Mouse (Mus musculus) G1E-ER4 (cell line): ENCODE measurements around the gene Cd96. TPM values are rescaled to one million over a fixed set of nuclear protein-coding genes. Genes with fewer than 3 reads are reported as not detected.

ENCODE experiments used
- GATA1 ChIP-seq: IDR thresholded peaks from one replicate; pipeline ENCODE4 v1.8.0; 2012; ENCODE audit warnings: low read length, inconsistent platforms
- polyA plus RNA-seq: library from polyadenylated mRNA; stranded (reverse); fragments of >175 nt; gene quantifications from 2 replicates; pipeline ENCODE4 v1.2.3, GENCODE M21; 2012

Cd96 gene
- polyA plus RNA-seq, 1 experiment = not detected

DNA sequence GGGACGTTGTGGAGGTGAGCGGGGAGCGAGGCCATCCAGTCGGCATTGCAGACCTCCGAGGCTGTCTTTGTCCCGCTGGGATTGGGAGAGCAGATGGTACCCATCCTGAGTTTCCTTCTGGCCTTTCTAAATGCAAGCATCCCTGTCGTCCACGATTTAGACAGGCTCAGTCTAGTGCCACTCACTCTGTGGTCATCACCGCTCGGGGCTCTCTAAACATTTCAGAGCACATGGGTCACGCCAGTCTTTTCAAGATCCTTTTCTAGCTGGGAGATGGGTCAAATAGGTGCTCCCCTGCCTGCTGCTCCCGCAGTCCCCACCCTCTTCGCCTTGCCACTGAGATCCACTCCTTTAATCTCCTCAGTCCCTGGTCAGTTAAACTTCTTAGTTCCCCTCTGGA lies 110.3 kb downstream of the Cd96 start:
- TF ChIP-seq GATA1 = no peak

DNA sequence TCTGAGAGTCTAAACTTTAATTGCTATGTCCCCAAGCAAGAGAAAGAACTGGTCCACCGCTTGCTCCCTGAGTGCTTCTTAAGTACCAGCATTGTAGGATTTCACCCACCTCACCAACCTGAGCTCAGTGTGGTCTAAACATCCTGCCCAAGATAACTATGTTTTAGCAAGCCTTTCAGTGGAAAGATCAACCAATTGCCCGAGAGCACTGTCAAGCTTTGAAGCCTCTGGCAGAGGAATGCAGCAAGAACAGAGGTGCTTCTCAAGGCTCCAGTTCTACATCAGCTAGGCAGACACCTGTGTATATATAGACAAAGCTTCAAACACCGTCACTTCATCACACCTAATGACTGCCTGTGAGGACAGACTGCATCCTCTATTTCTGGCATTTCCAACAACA lies 111.3 kb downstream of the Cd96 start:
- no peak for TF ChIP-seq GATA1

DNA sequence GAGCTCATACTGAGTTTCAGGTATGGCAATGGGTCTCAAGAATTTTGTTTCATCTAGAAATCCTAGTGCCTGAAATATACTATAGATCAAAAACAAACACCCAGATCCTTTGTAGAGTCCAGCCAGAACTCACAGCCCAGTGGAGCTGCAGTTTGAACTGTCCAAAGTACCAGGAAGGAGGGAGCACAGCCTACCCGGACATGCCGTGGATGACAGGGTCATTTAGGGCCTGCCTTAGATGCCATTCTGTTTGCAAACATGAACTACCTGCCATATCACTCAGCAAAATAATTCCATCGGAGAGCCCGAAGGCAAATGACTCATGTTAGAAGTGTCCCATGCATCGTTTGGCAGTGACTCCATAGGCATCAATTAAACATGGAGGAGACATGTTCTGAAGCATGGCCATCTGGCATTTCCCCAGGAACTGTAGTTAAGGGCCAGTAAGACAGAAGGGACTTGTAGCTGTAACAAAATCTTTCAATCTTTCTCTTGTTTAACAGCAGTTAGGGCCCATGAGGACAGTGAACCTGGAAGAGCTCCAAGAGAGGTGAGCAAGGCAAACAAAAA lies 111.9 kb downstream of the Cd96 start:
- no peak for TF ChIP-seq GATA1

DNA sequence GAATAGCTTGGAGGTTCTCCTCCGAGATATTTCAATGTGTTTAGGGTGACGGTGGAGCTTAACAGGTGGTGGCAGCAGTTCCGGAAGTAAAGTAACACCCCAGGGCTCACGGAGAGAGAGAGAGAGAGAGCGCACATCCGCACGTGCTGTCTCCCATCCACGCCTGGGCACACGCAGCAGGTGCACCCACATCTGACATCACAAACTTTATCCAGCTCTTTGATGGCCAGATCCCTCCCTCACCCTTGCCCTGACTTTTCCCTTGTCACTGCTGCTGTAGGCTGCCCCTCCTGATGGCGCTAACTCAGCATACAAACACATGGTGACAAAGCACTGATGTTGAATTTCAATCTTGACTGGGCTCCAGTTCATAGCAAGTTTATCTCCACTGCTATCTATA lies 113.8 kb downstream of the Cd96 start:
- TF ChIP-seq GATA1 = no peak

DNA sequence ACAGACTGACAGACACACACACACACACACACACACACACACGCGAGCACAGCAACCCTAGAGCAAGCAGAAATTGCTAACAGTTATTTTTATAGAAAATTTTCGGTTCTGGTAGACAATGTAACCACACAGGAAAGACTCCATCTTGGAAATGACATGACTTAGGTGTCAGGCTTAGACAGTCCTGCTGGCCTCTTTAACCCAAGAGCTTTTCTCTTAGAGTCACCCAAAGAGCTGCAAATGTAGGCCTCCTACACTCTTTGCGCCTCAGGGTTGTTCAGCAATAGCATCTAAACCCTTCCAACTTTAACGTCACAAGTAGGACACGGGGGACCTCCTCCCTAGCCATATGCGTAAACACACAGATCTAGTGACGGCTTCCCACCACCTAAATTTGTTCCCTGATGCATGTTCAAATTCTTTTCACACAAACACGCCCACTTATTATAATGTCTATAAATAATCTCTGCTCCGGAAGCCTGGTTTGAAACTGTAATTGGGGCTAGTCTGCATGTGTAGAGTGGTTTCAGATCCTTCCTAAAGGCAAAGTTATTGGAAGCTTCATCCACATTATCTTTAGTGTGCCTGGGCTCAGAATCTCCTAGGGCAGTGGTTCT lies 118.4 kb downstream of the Cd96 start:
- TF ChIP-seq GATA1 = no peak

DNA sequence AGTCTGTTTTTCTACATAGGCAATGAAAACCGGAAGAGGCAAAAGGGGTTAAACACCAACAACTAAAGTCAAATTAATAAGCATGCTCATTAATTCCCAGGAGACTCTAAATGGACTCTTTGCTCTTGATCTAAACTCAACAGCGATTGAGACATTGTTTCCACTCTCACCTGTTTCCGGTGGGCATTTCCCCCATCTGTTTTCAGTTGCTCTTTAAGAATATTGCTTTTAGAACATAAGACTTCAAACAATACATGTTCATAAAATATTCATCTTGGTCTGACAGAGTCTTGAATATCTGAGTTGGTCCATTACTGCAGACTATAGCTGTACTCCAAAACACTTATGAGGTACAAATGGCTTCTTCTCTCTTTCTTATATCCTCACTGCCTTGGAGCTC lies 119.1 kb downstream of the Cd96 start:
- TF ChIP-seq GATA1 = no peak

DNA sequence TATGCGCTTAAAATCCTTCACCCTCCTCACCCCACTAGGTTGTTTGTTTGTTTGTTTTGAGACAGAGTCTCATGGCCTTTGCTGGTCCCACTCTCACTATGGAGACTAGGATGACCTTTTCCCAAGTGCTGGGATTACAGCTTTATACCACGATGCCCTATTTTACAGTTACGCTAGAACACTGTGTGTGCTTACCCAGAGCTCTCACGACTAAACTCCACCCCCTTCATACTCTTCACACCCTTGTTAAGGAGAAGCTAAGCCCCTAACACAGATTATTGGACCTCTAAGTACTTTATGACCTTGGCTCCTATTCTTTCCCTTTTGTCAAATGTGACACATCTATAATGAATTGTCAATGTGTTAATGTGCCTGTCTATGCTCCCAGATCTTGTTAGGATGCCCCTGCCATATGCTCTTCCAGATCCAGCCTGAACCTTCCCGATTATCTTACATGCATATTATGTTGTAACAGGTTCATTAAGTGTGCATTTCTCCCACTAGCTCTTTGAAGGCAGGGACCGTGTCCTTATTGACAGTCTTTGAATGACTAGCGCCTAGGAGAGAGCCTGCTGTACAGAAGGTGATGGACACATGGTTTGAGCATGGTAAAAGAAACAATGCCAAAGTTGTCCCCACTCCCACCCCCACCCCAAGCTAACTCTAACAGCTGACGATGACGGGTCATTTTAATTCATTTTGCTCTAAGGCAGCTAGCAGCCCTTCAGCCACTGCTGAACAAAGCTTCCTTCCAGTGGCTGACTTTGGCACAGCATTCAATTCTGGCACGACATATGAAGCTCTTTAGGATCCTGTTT lies 120.5 kb downstream of the Cd96 start:
- no peak for TF ChIP-seq GATA1

DNA sequence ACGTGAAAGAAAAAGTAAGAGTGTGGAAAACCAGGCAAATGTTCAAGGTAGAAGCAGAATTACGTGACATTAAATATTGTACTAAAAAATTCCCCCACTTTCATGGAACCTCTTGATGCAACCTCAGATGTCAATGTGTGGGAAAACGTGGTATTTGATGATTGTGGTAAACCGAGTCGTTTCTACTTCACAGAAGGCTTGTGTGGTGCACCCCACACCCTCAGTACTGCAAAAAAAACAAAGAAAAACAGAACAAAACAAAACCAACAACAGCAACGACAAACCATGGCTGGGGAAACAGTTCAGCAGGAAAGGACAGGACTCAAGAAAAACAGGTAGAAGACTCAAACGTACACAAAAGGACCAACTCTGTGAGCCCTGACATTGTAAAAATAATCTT lies 121.8 kb downstream of the Cd96 start:
- TF ChIP-seq GATA1 = no peak

DNA sequence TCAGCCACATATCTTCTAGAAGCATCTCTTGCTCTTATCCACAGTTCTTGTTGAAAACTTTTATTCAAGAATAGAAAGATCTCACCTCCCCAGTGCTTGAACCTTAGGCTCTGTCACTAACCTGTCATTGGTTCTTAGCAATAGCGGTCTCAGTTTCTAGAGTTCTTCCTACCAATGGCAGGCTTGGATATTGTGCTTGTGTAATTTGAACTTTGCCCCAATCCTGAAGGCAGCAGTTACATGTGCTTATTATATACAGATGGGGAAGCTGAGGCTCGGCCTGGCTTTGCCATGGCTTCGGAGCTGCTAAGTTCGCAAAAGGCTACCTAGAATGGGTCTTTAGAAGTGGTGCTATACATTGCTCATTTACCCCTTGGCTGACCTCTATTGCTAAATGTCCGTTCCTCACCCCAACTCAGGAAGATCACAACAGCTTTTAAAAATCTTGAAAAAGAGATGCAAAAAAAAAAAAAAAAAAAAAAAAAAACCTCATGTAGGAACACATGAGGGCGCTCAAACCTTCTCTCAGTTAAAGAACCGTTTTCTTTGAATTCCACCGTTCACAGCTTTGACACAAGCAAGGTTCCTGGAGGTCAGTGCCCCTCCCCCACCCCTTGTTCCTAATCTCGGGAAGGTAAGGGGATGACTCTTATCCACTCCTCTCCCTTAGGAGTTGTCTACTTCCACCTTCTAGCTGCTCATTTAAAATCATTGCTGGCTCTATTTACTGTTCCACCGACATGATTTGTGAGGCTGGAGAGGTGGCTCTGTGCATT lies 129.0 kb downstream of the Cd96 start:
- no peak for TF ChIP-seq GATA1

DNA sequence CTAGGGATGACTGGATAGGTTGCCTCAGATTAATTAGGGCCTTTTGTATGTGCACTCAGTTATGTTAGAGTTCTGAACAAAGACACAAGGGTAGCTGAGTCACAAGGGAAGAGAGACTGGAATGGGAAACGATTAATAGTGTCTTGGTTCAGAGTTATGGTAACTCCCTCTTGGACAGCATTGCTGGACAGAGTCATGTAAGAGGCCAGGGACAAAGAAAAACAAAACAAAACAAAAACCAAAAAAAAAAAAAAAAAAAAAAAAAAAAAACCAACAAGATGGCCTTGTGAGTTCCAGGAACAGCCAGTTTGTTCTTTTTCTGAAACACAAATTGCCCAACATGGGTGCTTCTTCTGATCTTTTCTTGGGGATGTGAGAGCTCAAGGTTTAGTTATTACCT lies 133.8 kb downstream of the Cd96 start:
- no peak for TF ChIP-seq GATA1

Other genes with a start within 250 kb of the Cd96 start
- not detected in 2 replicates for gene Phldb2, start 166.7 kb downstream of the Cd96 start, polyA plus RNA-seq
- not detected in 2 replicates for gene Plcxd2, start 110.0 kb downstream of the Cd96 start, polyA plus RNA-seq
- 38.5 and 77.1 TPM in 2 replicates for gene Gm4737, start 34.8 kb upstream of the Cd96 start, polyA plus RNA-seq